Mouse (Mus musculus): ENCODE data around the gene Slfn8. TPM values are rescaled to one million over a fixed set of nuclear protein-coding genes. Genes with fewer than 3 reads are reported as not detected.

The Slfn8 gene
- polyA plus RNA-seq, 1 experiment: 1.3 TPM

- Histone ChIP-seq H3K27ac (ENCODE audit: insufficient read depth, low read depth, low read length) (no peak overlapping the region), H3K36me3 (ENCODE audit: control insufficient read depth, insufficient read depth, low read length) (no peaks in the 10 kb centered on the region), H3K4me3 (ENCODE audit: insufficient read depth, low read depth, low read length) (no peak overlapping the region), H3K4me1 (ENCODE audit: control insufficient read depth, insufficient read depth, low read length) (no peaks in the 10 kb centered on the region), H3K27me3 (replicated peaks; ENCODE audit: control insufficient read depth, insufficient read depth, low read length) (no peaks in the 10 kb centered on the region)
- no peak for DNase-seq
- no peak for TF ChIP-seq CTCF (conservative IDR thresholded peaks at IDR 0.05; ENCODE audit: insufficient read depth, insufficient read length, low read depth, low read length)
- TF ChIP-seq POLR2A (IDR thresholded peaks at IDR 0.05; ENCODE audit: low read depth, low read length): no peak
- WGBS: 84% methylated on average over 11 of the region's 11 CpGs
Measured at GRCm38 (mm10) chr11:82971590-82971974, 49.0 kb downstream of the Slfn8 start.

- Histone ChIP-seq H3K36me3 (ENCODE audit: control insufficient read depth, insufficient read depth, low read length) (no peaks in the 10 kb centered on the region), H3K4me3 (ENCODE audit: insufficient read depth, low read depth, low read length) (no peak overlapping the region), H3K27me3 (replicated peaks; ENCODE audit: control insufficient read depth, insufficient read depth, low read length) (no peaks in the 10 kb centered on the region), H3K27ac (ENCODE audit: insufficient read depth, low read depth, low read length) (0 out of 2 replicates have a peak overlapping the region, but pooled peaks have one; percentile 7), H3K4me1 (ENCODE audit: control insufficient read depth, insufficient read depth, low read length) (no peaks in the 10 kb centered on the region)
- 17% methylated on average over 31 of the region's 31 CpGs for WGBS
- TF ChIP-seq POLR2A (IDR thresholded peaks at IDR 0.05; ENCODE audit: low read depth, low read length): no peak
- 0 out of 2 replicates have a peak, but pooled peaks have one; percentile 26 for TF ChIP-seq CTCF (conservative IDR thresholded peaks at IDR 0.05; ENCODE audit: insufficient read depth, insufficient read length, low read depth, low read length)
- DNase-seq: peak; percentile 23
Measured at GRCm38 (mm10) chr11:82970712-82971589, 49.7 kb downstream of the Slfn8 start.

- TF ChIP-seq CTCF (conservative IDR thresholded peaks at IDR 0.05; ENCODE audit: insufficient read depth, insufficient read length, low read depth, low read length): no peak
- TF ChIP-seq POLR2A (IDR thresholded peaks at IDR 0.05; ENCODE audit: low read depth, low read length): no peak
- 77% methylated on average over 8 of the region's 8 CpGs for WGBS
Measured at GRCm38 (mm10) chr11:82962215-82962614, 58.4 kb downstream of the Slfn8 start.

DNA sequence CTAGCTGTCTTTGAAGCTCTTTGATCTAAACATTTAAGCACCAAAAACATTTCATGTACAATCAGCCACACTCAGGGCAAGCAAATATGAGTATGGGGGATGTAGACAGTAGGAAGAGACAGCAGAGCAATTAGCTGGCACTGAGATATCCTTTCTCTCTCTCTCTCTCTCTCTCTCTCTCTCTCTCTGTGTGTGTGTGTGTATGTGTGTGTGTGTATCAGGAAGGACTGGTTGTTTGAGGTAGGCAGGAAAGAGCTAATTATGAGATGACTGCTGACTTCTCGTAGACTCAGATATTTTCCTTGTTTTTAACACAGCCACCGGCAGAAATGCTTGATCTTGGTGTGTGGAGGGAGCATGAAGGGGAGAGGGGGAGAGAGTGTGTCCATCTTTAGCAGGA is 58.9 kb downstream of the Slfn8 start:
- 47% methylated on average over 2 of the region's 2 CpGs for WGBS
- DNase-seq: no peak
- no peaks in the 10 kb centered on the region; the same call in 1 of the 2 replicates for H3K36me3 ChIP-seq (ENCODE audit: control insufficient read depth, insufficient read depth, low read length)
- no peaks in the 10 kb centered on the region; the same call in 1 of the 2 replicates for H3K4me1 ChIP-seq (ENCODE audit: control insufficient read depth, insufficient read depth, low read length)
- no peak overlapping the region for H3K27ac ChIP-seq (ENCODE audit: insufficient read depth, low read depth, low read length)
- H3K27me3 ChIP-seq (replicated peaks; ENCODE audit: control insufficient read depth, insufficient read depth, low read length): no peaks in the 10 kb centered on the region
- TF ChIP-seq CTCF (conservative IDR thresholded peaks at IDR 0.05; ENCODE audit: insufficient read depth, insufficient read length, low read depth, low read length): no peak
- no peak for TF ChIP-seq POLR2A (IDR thresholded peaks at IDR 0.05; ENCODE audit: low read depth, low read length)
- H3K4me3 ChIP-seq (ENCODE audit: insufficient read depth, low read depth, low read length): no peak overlapping the region

More at GRCm38 (mm10) chr11:82962215-82962614, 58.4 kb downstream of the Slfn8 start:
- DNase-seq: no peak
- Histone ChIP-seq H3K4me1 (ENCODE audit: control insufficient read depth, insufficient read depth, low read length) (no peaks in the 10 kb centered on the region; the same call in 1 of the 2 replicates), H3K27ac (ENCODE audit: insufficient read depth, low read depth, low read length) (no peak overlapping the region), H3K27me3 (replicated peaks; ENCODE audit: control insufficient read depth, insufficient read depth, low read length) (no peaks in the 10 kb centered on the region), H3K36me3 (ENCODE audit: control insufficient read depth, insufficient read depth, low read length) (no peaks in the 10 kb centered on the region; the same call in 1 of the 2 replicates), H3K4me3 (ENCODE audit: insufficient read depth, low read depth, low read length) (no peak overlapping the region)

- Histone ChIP-seq H3K27me3 (replicated peaks; ENCODE audit: control insufficient read depth, insufficient read depth, low read length) (no peaks in the 10 kb centered on the region), H3K27ac (ENCODE audit: insufficient read depth, low read depth, low read length) (no peak overlapping the region), H3K4me1 (ENCODE audit: control insufficient read depth, insufficient read depth, low read length) (no peaks in the 10 kb centered on the region; the same call in 1 of the 2 replicates), H3K4me3 (ENCODE audit: insufficient read depth, low read depth, low read length) (no peak overlapping the region), H3K36me3 (ENCODE audit: control insufficient read depth, insufficient read depth, low read length) (no peaks in the 10 kb centered on the region; the same call in 1 of the 2 replicates)
- WGBS: 17% methylated on average over 4 of the region's 4 CpGs
- TF ChIP-seq POLR2A (IDR thresholded peaks at IDR 0.05; ENCODE audit: low read depth, low read length): no peak
- TF ChIP-seq CTCF (conservative IDR thresholded peaks at IDR 0.05; ENCODE audit: insufficient read depth, insufficient read length, low read depth, low read length): peak; percentile 45
- DNase-seq: peak; percentile 71
Measured at GRCm38 (mm10) chr11:82959613-82960012, 61.0 kb downstream of the Slfn8 start.

DNA sequence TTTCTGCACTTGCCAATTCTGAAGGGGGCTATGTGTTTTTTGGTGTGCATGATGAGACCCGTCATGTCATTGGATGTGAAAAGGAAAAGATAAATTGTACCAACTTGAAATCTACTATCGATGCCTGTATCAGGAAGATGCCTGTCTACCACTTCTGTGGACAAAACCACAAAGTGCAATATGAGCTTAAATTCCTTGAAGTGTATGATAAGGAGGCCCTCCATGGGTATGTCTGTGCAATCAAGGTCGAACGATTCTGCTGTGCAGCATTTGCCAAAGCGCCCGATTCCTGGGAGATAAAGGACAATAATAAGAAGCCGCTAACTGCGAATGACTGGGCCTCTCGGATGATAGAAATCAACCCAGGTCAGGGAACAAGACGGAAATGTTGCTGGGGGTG is 63.7 kb downstream of the Slfn8 start:
- WGBS: 64% methylated on average over 10 of the region's 10 CpGs
- no peaks in the 10 kb centered on the region; the same call in 1 of the 2 replicates for H3K36me3 ChIP-seq (ENCODE audit: control insufficient read depth, insufficient read depth, low read length)
- H3K27ac ChIP-seq (ENCODE audit: insufficient read depth, low read depth, low read length): no peak overlapping the region
- no peaks in the 10 kb centered on the region for H3K27me3 ChIP-seq (replicated peaks; ENCODE audit: control insufficient read depth, insufficient read depth, low read length)
- no peak for DNase-seq
- H3K4me3 ChIP-seq (ENCODE audit: insufficient read depth, low read depth, low read length): no peak overlapping the region
- no peak for TF ChIP-seq POLR2A (IDR thresholded peaks at IDR 0.05; ENCODE audit: low read depth, low read length)
- TF ChIP-seq CTCF (conservative IDR thresholded peaks at IDR 0.05; ENCODE audit: insufficient read depth, insufficient read length, low read depth, low read length): no peak
- no peaks in the 10 kb centered on the region; the same call in 1 of the 2 replicates for H3K4me1 ChIP-seq (ENCODE audit: control insufficient read depth, insufficient read depth, low read length)

DNA sequence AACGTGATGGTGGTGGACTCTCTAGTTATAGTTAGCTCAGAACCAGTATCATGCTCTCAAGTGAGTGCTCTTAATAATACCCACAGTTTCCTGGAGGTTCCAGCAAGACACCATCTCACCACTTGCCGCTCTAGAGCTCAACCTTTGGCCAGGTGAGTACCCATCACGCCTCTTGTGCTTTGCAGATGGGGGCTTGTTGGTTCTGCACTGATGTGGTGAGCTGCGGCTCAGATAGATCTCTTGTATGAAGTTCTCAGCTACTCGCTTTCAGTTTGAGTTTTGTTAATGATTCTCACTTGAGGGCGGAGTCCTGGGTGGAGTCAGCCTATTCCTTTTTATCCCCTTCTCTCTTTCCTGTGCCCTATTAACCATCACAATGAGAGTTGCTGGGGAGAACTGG is 66.0 kb downstream of the Slfn8 start:
- Histone ChIP-seq H3K27ac (ENCODE audit: insufficient read depth, low read depth, low read length) (no peak overlapping the region), H3K4me3 (ENCODE audit: insufficient read depth, low read depth, low read length) (peak overlapping the region; percentile 31; the same call in 1 of the 2 replicates), H3K27me3 (replicated peaks; ENCODE audit: control insufficient read depth, insufficient read depth, low read length) (no peaks in the 10 kb centered on the region), H3K36me3 (ENCODE audit: control insufficient read depth, insufficient read depth, low read length) (no peaks in the 10 kb centered on the region), H3K4me1 (ENCODE audit: control insufficient read depth, insufficient read depth, low read length) (no peaks in the 10 kb centered on the region)
- no peak for DNase-seq
- 62% methylated on average over 6 of the region's 6 CpGs for WGBS
- no peak for TF ChIP-seq POLR2A (IDR thresholded peaks at IDR 0.05; ENCODE audit: low read depth, low read length)
- TF ChIP-seq CTCF (conservative IDR thresholded peaks at IDR 0.05; ENCODE audit: insufficient read depth, insufficient read length, low read depth, low read length): no peak
